Mouse (Mus musculus) heart, adult 2 months (tissue): Measurements from ENCODE around the gene Lrch4. TPM values are rescaled to one million over a fixed set of nuclear protein-coding genes. Genes with fewer than 3 reads are reported as not detected.

ENCODE experiments used
- DNase-seq, 2 experiments: peaks; one replicate each; pipeline ENCODE4 v3.0.0; 2021
- H3K27ac ChIP-seq: fragments of 200-600 bp; 2 replicates; pipeline ENCODE4 v1.8.1; 2022
- H3K27me3 ChIP-seq: fragments of 200-500 bp; 2 replicates; pipeline ENCODE4 v1.6.1; 2012; ENCODE audit warnings: mild to moderate bottlenecking, low read length, inconsistent platforms, mixed read lengths; ENCODE audit not compliant: control insufficient read depth, insufficient read depth
- H3K36me3 ChIP-seq: fragments of 200-500 bp; 2 replicates; pipeline ENCODE4 v1.6.1; 2012; ENCODE audit warnings: low read length, inconsistent platforms; ENCODE audit not compliant: control insufficient read depth, insufficient read depth
- H3K4me1 ChIP-seq: fragments of 200-500 bp; 2 replicates; pipeline ENCODE4 v1.6.1; 2011; ENCODE audit warnings: low read length; ENCODE audit not compliant: control insufficient read depth, insufficient read depth
- H3K4me3 ChIP-seq: fragments of 200-600 bp; 2 replicates; pipeline ENCODE4 v1.8.1; 2022
- H3K79me2 ChIP-seq: fragments of 200-500 bp; replicated peaks from 2 replicates; pipeline ENCODE4 v1.6.1; 2012; ENCODE audit warnings: mild to moderate bottlenecking, inconsistent platforms, low read length, moderate library complexity, mixed read lengths; ENCODE audit not compliant: control insufficient read depth, insufficient read depth
- H3K9ac ChIP-seq: fragments of 200-500 bp; 2 replicates; pipeline ENCODE4 v1.6.1; 2012; ENCODE audit warnings: low read depth, mild to moderate bottlenecking, control low read depth, inconsistent platforms, low read length, mixed read lengths
- CTCF ChIP-seq: fragments of 200-600 bp; IDR thresholded peaks from 2 replicates; pipeline ENCODE4 v1.8.1; 2022; ENCODE audit warnings: antibody characterized with exemption, mild to moderate bottlenecking, moderate library complexity
- EP300 ChIP-seq: fragments of 200-500 bp; IDR thresholded peaks from 2 replicates; pipeline ENCODE4 v1.6.1; 2011; ENCODE audit warnings: low read depth, low read length, control low read depth; ENCODE audit not compliant: insufficient read depth
- POLR2A ChIP-seq: fragments of 200-500 bp; IDR thresholded peaks from 2 replicates; pipeline ENCODE4 v1.6.1; 2011; ENCODE audit warnings: mild to moderate bottlenecking, low read depth, low read length, control low read depth; ENCODE audit not compliant: insufficient read depth
- WGBS: fragments of 180-500 bp; shearing (Covaris S2); methylation state at CpG from one replicate; pipeline ENCODE4 v1.1.7; 2018; 5-methylcytosine and 5-hydroxymethylcytosine counted together
- intact Hi-C: fragments of 180-260 bp; cut with DNase I; formaldehyde crosslinking; loops from one replicate; pipeline ENCODE4 v1.15.1; 2025
- polyA plus RNA-seq: library from polyadenylated mRNA; depleted of rRNA; stranded (reverse); fragments of >200 nt; gene quantifications from 2 replicates; pipeline ENCODE4 v1.2.3, GENCODE M21; 2012
- total RNA-seq, 2 experiments: library from RNA; stranded (reverse); gene quantifications; 2 replicates each; pipeline ENCODE4 v1.2.3; 2021

Gene Lrch4
- total and polyA plus RNA-seq, 3 experiments, result 17.1 to 29.1 (median 20.0) TPM

DNA sequence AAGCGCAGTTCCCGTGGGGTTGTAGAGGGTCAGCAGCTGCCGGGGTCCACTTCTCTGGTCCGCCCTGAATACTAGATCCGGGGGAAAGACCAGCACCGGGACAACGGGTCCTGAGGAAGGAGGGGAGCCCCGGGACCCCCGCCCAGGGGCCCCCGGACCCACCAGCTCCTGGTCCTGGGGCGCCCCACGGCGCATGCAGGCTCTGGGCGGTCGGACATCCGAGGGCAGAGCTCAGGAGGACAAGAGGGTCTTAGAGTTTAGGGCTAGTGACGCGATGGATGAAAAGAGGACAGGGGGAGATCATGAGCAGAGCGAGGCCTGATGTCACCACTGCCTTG is 28.7 kb upstream of the Lrch4 start:
- no peaks in the 10 kb centered on the region for H3K36me3 ChIP-seq
- no peaks in the 10 kb centered on the region; the same call in 1 of the 2 replicates for H3K79me2 ChIP-seq
- 1% methylated on average over 19 of the region's 19 CpGs for whole genome bisulfite sequencing
- intact Hi-C loops, result loop anchor here (5.0 kb wide), 1 partner anchor 52 kb away; no protein-coding TSS in a partner anchor
- no peak for DNase-seq
- peak overlapping the region; percentile 82 for H3K9ac ChIP-seq
- H3K27ac ChIP-seq, result peak overlapping the region; percentile 99
- peak overlapping the region; percentile 60 for H3K4me3 ChIP-seq
- H3K27me3 ChIP-seq, result no peaks in the 10 kb centered on the region
- peaks cover 9% of the 10 kb centered on the region for H3K4me1 ChIP-seq
- no peak for TF ChIP-seq EP300
- no peak for TF ChIP-seq CTCF
- no peak for TF ChIP-seq POLR2A

- intact Hi-C loops, result loop anchor here (1.0 to 5.0 kb wide), 2 partner anchors 28 to 52 kb away; no protein-coding TSS in a partner anchor
- H3K27me3 ChIP-seq, result no peaks in the 10 kb centered on the region
- H3K79me2 ChIP-seq, result no peaks in the 10 kb centered on the region; the same call in 1 of the 2 replicates
- H3K4me3 ChIP-seq, result peak within 1 kb of the TSS; percentile 60
- TF ChIP-seq CTCF (no peak), POLR2A (peak; percentile 95), EP300 (peak; percentile 28; the same call in 1 of the 2 replicates)
- no peaks in the 10 kb centered on the region for H3K36me3 ChIP-seq
- peaks cover 9% of the 10 kb centered on the region for H3K4me1 ChIP-seq
- H3K27ac ChIP-seq, result peak within 1 kb of the TSS; percentile 99
- under 1% methylated on average over 41 of the region's 41 CpGs for WGBS
- H3K9ac ChIP-seq, result peak within 1 kb of the TSS; percentile 83
- DNase-seq, result peak; percentile 97
Observed at GRCm38 (mm10) chr5:137600619-137601364, 28.1 kb upstream of the Lrch4 start, which contains the start of gene Mospd3. Mospd3 (minus strand) TSS chr5:137601058.

- no peaks in the 10 kb centered on the region for H3K36me3 ChIP-seq
- H3K9ac ChIP-seq, result peak overlapping the region; percentile 72
- no peaks in the 10 kb centered on the region; the same call in 1 of the 2 replicates for H3K79me2 ChIP-seq
- no peaks in the 10 kb centered on the region for H3K27me3 ChIP-seq
- H3K4me1 ChIP-seq, result peaks cover 9% of the 10 kb centered on the region
- DNase-seq, result peak; percentile 45 to 47
- WGBS, result under 1% methylated on average over 22 of the region's 22 CpGs
- H3K27ac ChIP-seq, result peak overlapping the region; percentile 99
- intact Hi-C loops, result loop anchor here (1.0 to 5.0 kb wide), 2 partner anchors 27 to 51 kb away; no protein-coding TSS in a partner anchor
- no peak for TF ChIP-seq POLR2A
- TF ChIP-seq CTCF, result no peak
- TF ChIP-seq EP300, result no peak
- H3K4me3 ChIP-seq, result peak overlapping the region; percentile 60
Observed at GRCm38 (mm10) chr5:137601365-137601729, 27.6 kb upstream of the Lrch4 start.

GRCm38 (mm10) chr5:137607860-137608653 is 20.9 kb upstream of the Lrch4 start:
- TF ChIP-seq CTCF, result no peak
- TF ChIP-seq EP300, result no peak
- no peak for TF ChIP-seq POLR2A
- Histone ChIP-seq H3K36me3 (no peaks in the 10 kb centered on the region), H3K9ac (no peak overlapping the region), H3K27me3 (no peaks in the 10 kb centered on the region), H3K4me1 (peaks cover 10% of the 10 kb centered on the region), H3K27ac (no peak overlapping the region), H3K79me2 (no peaks in the 10 kb centered on the region), H3K4me3 (no peak overlapping the region)
- intact Hi-C loops, result no loop called here
- WGBS, result 61% methylated on average over 26 of the region's 26 CpGs
- no peak for DNase-seq

- H3K36me3 ChIP-seq, result no peaks in the 10 kb centered on the region
- no peak overlapping the region for H3K9ac ChIP-seq
- no peaks in the 10 kb centered on the region for H3K79me2 ChIP-seq
- H3K4me1 ChIP-seq, result peaks cover 10% of the 10 kb centered on the region
- H3K27me3 ChIP-seq, result no peaks in the 10 kb centered on the region
- no peak for TF ChIP-seq EP300
- no peak for TF ChIP-seq POLR2A
- TF ChIP-seq CTCF, result no peak
- H3K27ac ChIP-seq, result no peak overlapping the region
- 53% methylated on average over 23 of the region's 23 CpGs for WGBS
- intact Hi-C loops, result no loop called here
- no peak overlapping the region for H3K4me3 ChIP-seq
- DNase-seq, result no peak
Observed at GRCm38 (mm10) chr5:137608654-137609190, 20.2 kb upstream of the Lrch4 start.
